9 mouse cellular contexts compared by ENCODE assay signal in the genomic region with DNA sequence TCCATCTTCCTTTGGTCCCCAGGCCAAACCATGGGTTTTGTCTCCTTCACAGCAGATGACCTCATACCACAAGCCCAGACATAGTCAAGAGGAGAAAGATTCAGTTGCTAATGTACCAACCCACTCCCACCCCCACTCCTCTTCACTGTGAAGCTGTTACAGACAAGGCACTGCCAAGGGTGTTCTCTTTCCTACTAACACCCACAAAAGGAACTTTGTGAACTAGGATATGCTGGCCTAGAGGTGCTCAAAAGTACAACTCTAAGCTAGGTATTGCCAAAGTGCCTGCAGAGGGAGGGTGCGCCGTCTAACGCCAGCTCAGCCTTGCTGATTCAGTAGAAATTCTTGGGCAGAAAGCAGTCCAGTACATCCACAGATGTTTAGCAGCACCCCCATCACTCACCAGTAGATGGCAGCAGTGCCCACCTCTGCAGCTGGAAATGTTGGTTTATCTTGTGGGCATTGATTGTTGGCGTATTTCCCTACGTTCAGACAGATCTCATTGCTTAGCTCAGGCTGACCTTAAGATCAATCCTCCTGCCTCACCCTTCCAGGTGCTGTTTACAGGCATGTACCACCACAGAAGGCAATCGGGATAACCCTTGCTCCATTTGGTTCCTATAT. TPM values are rescaled to one million over a fixed set of nuclear protein-coding genes. Genes with fewer than 3 reads are reported as not detected.
DNase-seq lines count a peak whose midpoint lies in the region; ATAC-seq and TF ChIP-seq lines count a peak whose summit lies in the region.
"Had no signal": no experiment of that assay in that cellular context is flagged by ENCODE, and none has a peak within 500 bp of the region (broad histone marks: within the 10 kb centered on the region; RNA-seq: fewer than 3 reads in every experiment).

No protein-coding gene starts in this region.

- no peaks in the 10 kb centered on the region for H3K27me3 ChIP-seq in E14TG2a.4 (ENCODE audit: insufficient read depth, low read length)
- H3K27me3 ChIP-seq in forebrain, embryonic 10.5 days (ENCODE audit: poor library complexity, severe bottlenecking), result no peaks in the 10 kb centered on the region
- no peaks in the 10 kb centered on the region for H3K27me3 ChIP-seq in lung, embryonic 16.5 days (ENCODE audit: control insufficient read depth, insufficient read depth, low read depth, low read length)

- no peaks in the 10 kb centered on the region for H3K9me3 ChIP-seq in E14TG2a.4 (ENCODE audit: low read length)
- H3K9me3 ChIP-seq in forebrain, embryonic 10.5 days, result no peaks in the 10 kb centered on the region
- no peaks in the 10 kb centered on the region for H3K9me3 ChIP-seq in lung, embryonic 16.5 days (ENCODE audit: control insufficient read depth, low read length)
- H3K9me3 ChIP-seq: heart, embryonic 15.5 days had no signal

- peak; percentile 30 for DNase-seq in brain, embryonic 18.5 days (ENCODE audit: low read depth, low spot score)
- DNase-seq in forebrain, embryonic 10.5 days (ENCODE audit: extremely low spot score, low spot score), result peak; percentile 70
- DNase-seq in heart, postnatal 4 days, result peak; percentile 83
- peak; percentile 55 to 82 for DNase-seq in layer of hippocampus, adult 2 months (ENCODE audit: low spot score in 2 of 2)
- DNase-seq in ovary, postnatal 36 days (ENCODE audit: low spot score), result peak; percentile 78
- peak; percentile 30 to 72 for DNase-seq in thymus, postnatal 10 days (ENCODE audit: low spot score in 2 of 2)

- no peak overlapping the region for H3K27ac ChIP-seq in forebrain, embryonic 10.5 days
- H3K27ac ChIP-seq in layer of hippocampus, adult 2 months, result no peak overlapping the region
- H3K27ac ChIP-seq in lung, embryonic 16.5 days (ENCODE audit: low read length), result no peak overlapping the region
- H3K27ac ChIP-seq: heart, embryonic 15.5 days had no signal

- peaks cover 8% of the 10 kb centered on the region for H3K4me1 ChIP-seq in E14TG2a.4 (replicated peaks; ENCODE audit: low read depth, low read length)
- H3K4me1 ChIP-seq in forebrain, embryonic 10.5 days, result no peaks in the 10 kb centered on the region
- H3K4me1 ChIP-seq in lung, embryonic 16.5 days (replicated peaks; ENCODE audit: control insufficient read depth, insufficient read depth, low read length), result peaks cover 4% of the 10 kb centered on the region; the same call in 1 of the 2 replicates
- H3K4me1 ChIP-seq: heart, embryonic 15.5 days had no signal

- TF ChIP-seq CTCF in E14TG2a.4 (conservative IDR thresholded peaks at IDR 0.05; ENCODE audit: low read length), result peak; percentile 94
- TF ChIP-seq CTCF in layer of hippocampus, adult 2 months (conservative IDR thresholded peaks at IDR 0.05), result peak; percentile 98

- no peak overlapping the region for H3K4me3 ChIP-seq in E14TG2a.4 (replicated peaks; ENCODE audit: low read length)
- no peak overlapping the region for H3K4me3 ChIP-seq in forebrain, embryonic 10.5 days
- no peak overlapping the region for H3K4me3 ChIP-seq in layer of hippocampus, adult 2 months
- H3K4me3 ChIP-seq in lung, embryonic 16.5 days (ENCODE audit: low read length), result no peak overlapping the region
- H3K4me3 ChIP-seq: heart, embryonic 15.5 days had no signal

- H3K4me2 ChIP-seq in lung, embryonic 16.5 days (ENCODE audit: low read depth, low read length), result no peak overlapping the region
- H3K4me2 ChIP-seq: heart, embryonic 15.5 days had no signal

- WGBS in forebrain, embryonic 10.5 days, result 28% methylated on average over 6 of the region's 6 CpGs
- 18% methylated on average over 6 of the region's 6 CpGs for WGBS in lung, embryonic 16.5 days

- no peaks in the 10 kb centered on the region for H3K36me3 ChIP-seq in E14TG2a.4 (ENCODE audit: insufficient read depth, low read length)
- no peaks in the 10 kb centered on the region for H3K36me3 ChIP-seq in forebrain, embryonic 10.5 days (replicated peaks)
- H3K36me3 ChIP-seq in lung, embryonic 16.5 days (ENCODE audit: control insufficient read depth, insufficient read depth, low read length), result no peaks in the 10 kb centered on the region
- H3K36me3 ChIP-seq: heart, embryonic 15.5 days had no signal

- peak; percentile 67 for ATAC-seq in lung, embryonic 16.5 days (ENCODE audit: low read depth)

- no peak overlapping the region for H3K9ac ChIP-seq in lung, embryonic 16.5 days (ENCODE audit: low read length)
- H3K9ac ChIP-seq: heart, embryonic 15.5 days had no signal

RNA-seq across cellular contexts. Expression of gene Myh11, which starts 54.0 kb away (rescaled TPM):
- polyA plus RNA-seq in forebrain, embryonic 10.5 days (2016; fragmentation: Nextera tagmentation; extraction: Ambion mirVana), result 0.06 TPM in 1 of 2 replicates, not detected in the other
- total RNA-seq in heart, postnatal 4 days (2021), result 10 to 100 TPM; 14.0 to 17.0 TPM
- total RNA-seq in layer of hippocampus, adult 2 months (2021), result 1 to 10 TPM; 4.7 to 7.0 TPM
- 45.1 and 49.7 TPM in 2 replicates for polyA plus RNA-seq in lung, embryonic 16.5 days (2015; fragmentation: Nextera tagmentation; extraction: Ambion mirVana)

Comparison
In these comparisons a context has a peak if more than half of its experiments do, and no peak if none do; other contexts are left out.
1. DNase-seq: peak in every context shown above with its lines; median percentile 83 in heart, postnatal 4 days; 78 in ovary, postnatal 36 days; 70 in forebrain, embryonic 10.5 days; 68 in layer of hippocampus, adult 2 months; 51 in thymus, postnatal 10 days; 30 in brain, embryonic 18.5 days.